Mouse (Mus musculus): ENCODE results near the gene Myh10.

Myh10 gene

GRCm38 (mm10) chr11:68859943-68860593 lies 168.7 kb downstream of the Myh10 start:
- DNase-seq (ENCODE audit: low spot score): no peak

- DNase-seq (ENCODE audit: low spot score): no peak
Observed at GRCm38 (mm10) chr11:68862260-68862659, 170.9 kb downstream of the Myh10 start.

DNA sequence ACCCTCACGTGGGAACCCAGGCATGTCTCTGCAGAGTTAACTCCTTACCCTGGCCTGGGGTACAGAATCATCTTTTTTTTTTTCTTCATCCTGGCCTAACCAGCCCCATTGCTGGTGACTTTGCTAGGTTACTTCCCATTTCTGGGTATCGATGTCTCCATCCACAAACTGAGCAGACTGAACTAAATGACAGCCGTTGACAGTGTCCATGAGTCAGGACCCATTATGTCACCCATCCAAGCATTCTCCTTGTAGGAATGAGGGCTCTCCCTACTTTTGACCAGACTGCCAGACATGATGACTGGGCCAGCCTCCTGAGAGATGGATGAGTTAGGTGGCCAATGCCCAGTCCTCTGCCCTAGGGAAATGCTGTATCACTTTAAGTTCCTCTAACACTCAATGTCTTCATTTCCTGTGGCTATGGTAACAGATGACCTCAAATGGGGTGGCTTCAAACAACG lies 172.3 kb downstream of the Myh10 start:
- DNase-seq (ENCODE audit: low spot score): no peak

GRCm38 (mm10) chr11:68864544-68865189 lies 173.3 kb downstream of the Myh10 start:
- DNase-seq (ENCODE audit: low spot score): peak; percentile 61
